Mouse (Mus musculus): Measurements from ENCODE around the gene Olfr971. TPM values are rescaled to one million over a fixed set of nuclear protein-coding genes. Genes with fewer than 3 reads are reported as not detected.
"Not testable (repeated sequence)": the region's sequence is repeated elsewhere in the genome, so short reads cannot be mapped to it uniquely, and the experiment has no call there.

Olfr971 gene
- not detected in 2 replicates for polyA plus RNA-seq (2015; fragmentation: Nextera tagmentation; extraction: Ambion mirVana)

DNA sequence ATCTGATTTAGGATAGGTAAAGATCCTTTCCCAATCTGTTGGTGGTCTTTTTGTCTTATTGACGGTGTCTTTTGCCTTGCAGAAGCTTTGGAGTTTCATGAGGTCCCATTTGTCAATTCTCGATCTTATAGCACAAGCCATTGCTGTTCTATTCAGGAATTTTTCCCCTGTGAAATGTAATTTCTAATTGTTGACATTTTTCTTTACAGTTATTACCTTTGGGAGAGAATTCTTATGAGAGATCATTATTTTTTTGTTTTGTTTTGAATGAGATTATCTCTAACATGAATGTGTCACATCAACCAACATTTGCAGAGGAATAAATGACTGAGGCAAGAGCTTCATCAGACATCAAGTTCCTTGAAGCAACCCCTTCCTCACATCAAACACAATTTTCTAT lies at the start of gene Olfr971:
TSS of gene Olfr971 (plus strand) at position 301 of the 400 bp plus-strand sequence.
- not testable (repeated sequence) for ATAC-seq (replicated peaks; ENCODE audit: low FRiP score); H3K4me3 ChIP-seq (replicated peaks); H3K27me3 ChIP-seq; H3K4me1 ChIP-seq; H3K9me3 ChIP-seq (replicated peaks); H3K9ac ChIP-seq; H3K4me2 ChIP-seq; H3K27ac ChIP-seq; H3K36me3 ChIP-seq
- 96% methylated on average over 2 of the region's 2 CpGs for WGBS

DNA sequence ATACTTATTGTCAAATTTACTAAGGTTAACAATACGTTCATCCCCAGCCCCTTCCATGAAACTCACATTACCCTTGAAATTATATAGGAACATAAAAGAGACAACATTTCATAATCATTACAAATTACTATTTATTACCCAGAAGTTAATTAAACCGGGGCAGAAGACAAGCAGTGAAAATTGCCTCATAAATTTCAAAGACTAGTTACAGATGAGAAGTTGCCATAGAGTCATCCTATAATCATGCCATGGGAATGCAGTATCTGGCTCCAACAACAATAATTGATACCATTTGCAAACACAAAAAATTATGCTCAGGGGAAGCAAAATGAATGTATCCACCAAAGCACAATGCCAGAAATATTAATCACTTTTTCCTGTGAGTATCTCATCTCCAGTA lies 46.1 kb upstream of the Olfr971 start, which contains the start of gene Olfr969:
TSS of gene Olfr969 (plus strand) at position 388 of the 400 bp plus-strand sequence.
- Histone ChIP-seq H3K4me3 (replicated peaks) (no peak within 1 kb of the TSS), H3K9ac (no peak within 1 kb of the TSS), H3K4me2 (no peak within 1 kb of the TSS), H3K4me1 (no peaks in the 10 kb centered on the region), H3K36me3 (no peaks in the 10 kb centered on the region), H3K27ac (no peak within 1 kb of the TSS), H3K27me3 (no peaks in the 10 kb centered on the region), H3K9me3 (replicated peaks) (no peaks in the 10 kb centered on the region)
- 60% methylated on average over 2 of the region's 2 CpGs for WGBS
- no peak for ATAC-seq (replicated peaks; ENCODE audit: low FRiP score)

- no peak within 1 kb of the TSS for H3K4me3 ChIP-seq (replicated peaks)
- 84% methylated on average over 4 of the region's 4 CpGs for WGBS
Observed at GRCm38 (mm10) chr9:39808560-39808959, 28.1 kb upstream of the Olfr971 start, which contains the start of gene Olfr970. Gene Olfr970 (plus strand): TSS chr9:39808860.

GRCm38 (mm10) chr9:39866122-39866521 lies 29.4 kb downstream of the Olfr971 start, which contains the start of gene Olfr972:
Gene Olfr972 (plus strand): TSS chr9:39866422.
- H3K9me3 ChIP-seq (replicated peaks): no peaks in the 10 kb centered on the region
- H3K4me3 ChIP-seq (replicated peaks): no peak within 1 kb of the TSS
- H3K36me3 ChIP-seq: no peaks in the 10 kb centered on the region
- no peak for ATAC-seq (replicated peaks; ENCODE audit: low FRiP score)
- no peak within 1 kb of the TSS for H3K4me2 ChIP-seq
- 59% methylated on average over 2 of the region's 2 CpGs for WGBS
- H3K27me3 ChIP-seq: no peaks in the 10 kb centered on the region
- no peaks in the 10 kb centered on the region for H3K4me1 ChIP-seq
- H3K27ac ChIP-seq: no peak within 1 kb of the TSS
- no peak within 1 kb of the TSS for H3K9ac ChIP-seq

More at GRCm38 (mm10) chr9:39808560-39808959, 28.1 kb upstream of the Olfr971 start, which contains the start of gene Olfr970:
- H3K9me3 ChIP-seq (replicated peaks): no peaks in the 10 kb centered on the region
- no peaks in the 10 kb centered on the region for H3K27me3 ChIP-seq
- no peak within 1 kb of the TSS for H3K4me2 ChIP-seq
- no peaks in the 10 kb centered on the region for H3K36me3 ChIP-seq
- no peak for ATAC-seq (replicated peaks; ENCODE audit: low FRiP score)
- H3K4me1 ChIP-seq: no peaks in the 10 kb centered on the region
- no peak within 1 kb of the TSS for H3K9ac ChIP-seq
- no peak within 1 kb of the TSS for H3K27ac ChIP-seq

GRCm38 (mm10) chr9:39871986-39872385 lies 35.3 kb downstream of the Olfr971 start:
- H3K4me3 ChIP-seq (replicated peaks); H3K4me1 ChIP-seq; H3K9me3 ChIP-seq (replicated peaks); ATAC-seq (replicated peaks; ENCODE audit: low FRiP score); H3K9ac ChIP-seq; H3K27me3 ChIP-seq; H3K36me3 ChIP-seq; H3K27ac ChIP-seq; H3K4me2 ChIP-seq: not testable (repeated sequence)
- whole genome bisulfite sequencing: 88% methylated on average over 1 of the region's 1 CpGs

GRCm38 (mm10) chr9:39877541-39878396 lies 41.1 kb downstream of the Olfr971 start:
- not testable (repeated sequence) for H3K4me2 ChIP-seq; ATAC-seq (replicated peaks; ENCODE audit: low FRiP score); H3K9ac ChIP-seq; H3K36me3 ChIP-seq; H3K9me3 ChIP-seq (replicated peaks); H3K27ac ChIP-seq; H3K27me3 ChIP-seq; H3K4me1 ChIP-seq; H3K4me3 ChIP-seq (replicated peaks)
- no CpG with 5 or more reads among the region's 4 CpGs for WGBS

Other genes with a start within 250 kb of the Olfr971 start
- gene AW551984, start 232.5 kb upstream of the Olfr971 start, polyA plus RNA-seq (2015; fragmentation: Nextera tagmentation; extraction: Ambion mirVana): 22.0 and 23.4 TPM in 2 replicates
- gene Olfr148, start 226.2 kb upstream of the Olfr971 start, polyA plus RNA-seq (2015; fragmentation: Nextera tagmentation; extraction: Ambion mirVana): not detected in 2 replicates
- 0.16 TPM in 1 of 2 replicates, not detected in the other for gene Olfr960, start 215.5 kb upstream of the Olfr971 start, polyA plus RNA-seq (2015; fragmentation: Nextera tagmentation; extraction: Ambion mirVana)
- not detected in 2 replicates for gene Olfr961, start 191.8 kb upstream of the Olfr971 start, polyA plus RNA-seq (2015; fragmentation: Nextera tagmentation; extraction: Ambion mirVana)
- gene Olfr963, start 169.7 kb upstream of the Olfr971 start, polyA plus RNA-seq (2015; fragmentation: Nextera tagmentation; extraction: Ambion mirVana): not detected in 2 replicates
- not detected in 2 replicates for gene Olfr149, start 129.8 kb upstream of the Olfr971 start, polyA plus RNA-seq (2015; fragmentation: Nextera tagmentation; extraction: Ambion mirVana)
- not detected in 2 replicates for gene Olfr965, start 125.5 kb upstream of the Olfr971 start, polyA plus RNA-seq (2015; fragmentation: Nextera tagmentation; extraction: Ambion mirVana)
- not detected in 2 replicates for gene Olfr150, start 105.9 kb upstream of the Olfr971 start, polyA plus RNA-seq (2015; fragmentation: Nextera tagmentation; extraction: Ambion mirVana)
- gene Olfr967, start 90.6 kb upstream of the Olfr971 start, polyA plus RNA-seq (2015; fragmentation: Nextera tagmentation; extraction: Ambion mirVana): not detected in 2 replicates
- gene Olfr968, start 53.6 kb upstream of the Olfr971 start, polyA plus RNA-seq (2015; fragmentation: Nextera tagmentation; extraction: Ambion mirVana): not detected in 2 replicates
- gene Olfr969, start 45.9 kb upstream of the Olfr971 start, polyA plus RNA-seq (2015; fragmentation: Nextera tagmentation; extraction: Ambion mirVana): not detected in 2 replicates
- gene Olfr970, start 28.0 kb upstream of the Olfr971 start, polyA plus RNA-seq (2015; fragmentation: Nextera tagmentation; extraction: Ambion mirVana): not detected in 2 replicates
- gene Olfr972, start 29.5 kb downstream of the Olfr971 start, polyA plus RNA-seq (2015; fragmentation: Nextera tagmentation; extraction: Ambion mirVana): not detected in 2 replicates
- gene Olfr229, start 70.5 kb downstream of the Olfr971 start, polyA plus RNA-seq (2015; fragmentation: Nextera tagmentation; extraction: Ambion mirVana): not detected in 2 replicates
- gene Olfr974, start 100.6 kb downstream of the Olfr971 start, polyA plus RNA-seq (2015; fragmentation: Nextera tagmentation; extraction: Ambion mirVana): not detected in 2 replicates
- not detected in 2 replicates for gene Olfr975, start 115.2 kb downstream of the Olfr971 start, polyA plus RNA-seq (2015; fragmentation: Nextera tagmentation; extraction: Ambion mirVana)
- not detected in 2 replicates for gene Olfr976, start 124.3 kb downstream of the Olfr971 start, polyA plus RNA-seq (2015; fragmentation: Nextera tagmentation; extraction: Ambion mirVana)
- gene Olfr978, start 155.2 kb downstream of the Olfr971 start, polyA plus RNA-seq (2015; fragmentation: Nextera tagmentation; extraction: Ambion mirVana): not detected in 2 replicates
- not detected in 2 replicates for gene Olfr979, start 166.6 kb downstream of the Olfr971 start, polyA plus RNA-seq (2015; fragmentation: Nextera tagmentation; extraction: Ambion mirVana)
- not detected in 2 replicates for gene Olfr980, start 172.7 kb downstream of the Olfr971 start, polyA plus RNA-seq (2015; fragmentation: Nextera tagmentation; extraction: Ambion mirVana)
- not detected in 2 replicates for gene Olfr981, start 184.6 kb downstream of the Olfr971 start, polyA plus RNA-seq (2015; fragmentation: Nextera tagmentation; extraction: Ambion mirVana)
- gene Olfr982, start 237.0 kb downstream of the Olfr971 start, polyA plus RNA-seq (2015; fragmentation: Nextera tagmentation; extraction: Ambion mirVana): not detected in 2 replicates

Measured in kidney, embryonic 15.5 days (tissue).